Mouse (Mus musculus): ENCODE results near the gene Adamts14. TPM values are rescaled to one million over a fixed set of nuclear protein-coding genes. Genes with fewer than 3 reads are reported as not detected.

The Adamts14 gene
- total RNA-seq, 2 experiments from 2014 or later, result 15.8 to 17.4 TPM

GRCm38 (mm10) chr10:61277918-61278674 lies 4.9 kb upstream of the Adamts14 start:
- peak; percentile 40 to 76 for DNase-seq (ENCODE audit: low spot score in 2 of 2)

- no peak for DNase-seq (ENCODE audit: low spot score in 2 of 2)
Measured at GRCm38 (mm10) chr10:61277051-61277450, 3.8 kb upstream of the Adamts14 start.

GRCm38 (mm10) chr10:61275669-61276110 lies 2.5 kb upstream of the Adamts14 start:
- DNase-seq (ENCODE audit: low spot score in 2 of 2), result no peak

- no peak for DNase-seq (ENCODE audit: low spot score in 2 of 2)
Measured at GRCm38 (mm10) chr10:61274532-61274931, 1.3 kb upstream of the Adamts14 start.

GRCm38 (mm10) chr10:61273844-61274215 lies 592 bp upstream of the Adamts14 start:
- peak in 1 of 2 experiments; percentile 50 for DNase-seq (ENCODE audit: low spot score in 2 of 2)

GRCm38 (mm10) chr10:61272631-61273030 lies 607 bp downstream of the Adamts14 start:
- DNase-seq (ENCODE audit: low spot score in 2 of 2), result no peak

GRCm38 (mm10) chr10:61272089-61272626 lies 1.1 kb downstream of the Adamts14 start:
- peak in 1 of 2 experiments; percentile 40 for DNase-seq (ENCODE audit: low spot score in 2 of 2)

- no peak for DNase-seq (ENCODE audit: low spot score in 2 of 2)
Measured at GRCm38 (mm10) chr10:61267378-61267777, 5.9 kb downstream of the Adamts14 start.

GRCm38 (mm10) chr10:61263606-61264005 lies 9.6 kb downstream of the Adamts14 start:
- no peak for DNase-seq (ENCODE audit: low spot score in 2 of 2)

GRCm38 (mm10) chr10:61261229-61262156 lies 11.7 kb downstream of the Adamts14 start:
- no peak for DNase-seq (ENCODE audit: low spot score in 2 of 2)

- DNase-seq (ENCODE audit: low spot score in 2 of 2), result no peak
Measured at GRCm38 (mm10) chr10:61258131-61258530, 15.1 kb downstream of the Adamts14 start.

- no peak for DNase-seq (ENCODE audit: low spot score in 2 of 2)
Measured at GRCm38 (mm10) chr10:61256665-61257064, 16.6 kb downstream of the Adamts14 start.

- DNase-seq (ENCODE audit: low spot score in 2 of 2), result no peak
Measured at GRCm38 (mm10) chr10:61255190-61255589, 18.0 kb downstream of the Adamts14 start.

- DNase-seq (ENCODE audit: low spot score in 2 of 2), result peak in 1 of 2 experiments; percentile 44
Measured at GRCm38 (mm10) chr10:61254761-61255160, 18.5 kb downstream of the Adamts14 start.

GRCm38 (mm10) chr10:61249951-61250350 lies 23.3 kb downstream of the Adamts14 start:
- DNase-seq (ENCODE audit: low spot score in 2 of 2), result no peak

- no peak for DNase-seq (ENCODE audit: low spot score in 2 of 2)
Measured at GRCm38 (mm10) chr10:61248596-61249114, 24.6 kb downstream of the Adamts14 start.

GRCm38 (mm10) chr10:61246288-61246687 lies 26.9 kb downstream of the Adamts14 start:
- no peak for DNase-seq (ENCODE audit: low spot score in 2 of 2)

- no peak for DNase-seq (ENCODE audit: low spot score in 2 of 2)
Measured at GRCm38 (mm10) chr10:61241961-61242421, 31.2 kb downstream of the Adamts14 start.

- no peak for DNase-seq (ENCODE audit: low spot score in 2 of 2)
Measured at GRCm38 (mm10) chr10:61240108-61240920, 32.9 kb downstream of the Adamts14 start.

- no peak for DNase-seq (ENCODE audit: low spot score in 2 of 2)
Measured at GRCm38 (mm10) chr10:61237391-61237785, 35.9 kb downstream of the Adamts14 start.

Data from gastrocnemius, postnatal 4 days (tissue).